Mouse (Mus musculus) ES-Bruce4 (cell line): ENCODE data around the gene Ube2v1.

Source experiments
- CTCF ChIP-seq: IDR thresholded peaks from one replicate; pipeline ENCODE4 v1.8.1; 2011; ENCODE audit warnings: low read depth, low read length
- POLR2A ChIP-seq: IDR thresholded peaks from one replicate; pipeline ENCODE4 v1.8.1; 2011; ENCODE audit warnings: low read length; ENCODE audit not compliant: insufficient read depth

DNA sequence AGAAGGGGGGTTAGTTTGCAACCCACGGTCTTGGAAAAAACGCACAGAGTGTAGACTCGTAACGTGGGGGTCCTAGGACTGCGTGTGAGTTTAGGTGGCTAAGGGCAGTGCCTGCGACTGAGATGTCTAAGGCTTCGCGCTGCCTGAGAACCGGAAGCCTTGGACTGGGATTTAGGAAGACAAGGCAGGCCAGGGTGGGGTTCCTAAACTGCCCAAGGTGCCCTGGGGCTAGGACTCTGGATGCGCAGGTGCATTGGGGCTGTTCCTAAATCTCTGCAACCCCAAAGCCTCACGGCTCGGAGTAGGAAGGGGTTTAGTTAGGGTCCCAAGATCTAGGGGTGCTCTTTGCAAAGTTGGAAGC, 28.7 kb upstream of the Ube2v1 start:
- TF ChIP-seq POLR2A: no peak
- TF ChIP-seq CTCF: no peak
